Mouse (Mus musculus) MEL (cell line): Measurements from ENCODE around the gene Il10ra.

Experiments used
- BHLHE40 ChIP-seq: IDR thresholded peaks from 2 replicates; pipeline ENCODE4 v1.6.1; 2012; ENCODE audit warnings: low read depth, mild to moderate bottlenecking, inconsistent platforms, low read length, improper control_type of control experiment, borderline replicate concordance
- CHD1 ChIP-seq: IDR thresholded peaks from 2 replicates; pipeline ENCODE4 v1.6.1; 2012; ENCODE audit warnings: low read depth, mild to moderate bottlenecking, inconsistent platforms, low read length, improper control_type of control experiment
- CTCF ChIP-seq, 3 experiments: IDR thresholded peaks in 2 of 3; conservative IDR thresholded peaks in 1 of 3; 2 replicates each; pipeline ENCODE4 v1.5.1; 2011 to 2012; ENCODE audit warnings: low read length in 3 of 3, low read depth in 2 of 3, mild to moderate bottlenecking in 2 of 3, improper control_type of control experiment in 1 of 3, inconsistent platforms in 1 of 3, mixed read lengths in 1 of 3, moderate library complexity in 1 of 3; ENCODE audit not compliant: control insufficient read depth in 1 of 3, insufficient read depth in 1 of 3, poor library complexity in 1 of 3, severe bottlenecking in 1 of 3
- EP300 ChIP-seq, 2 experiments: IDR thresholded peaks; 2 replicates each; pipeline ENCODE4 v1.6.1; 2011; ENCODE audit warnings: improper control_type of control experiment in 2 of 2, low read length in 2 of 2, low read depth in 1 of 2, mild to moderate bottlenecking in 1 of 2
- GATA1 ChIP-seq: IDR thresholded peaks from 2 replicates; pipeline ENCODE4 v1.6.1; 2011; ENCODE audit warnings: low read depth, low read length, improper control_type of control experiment
- MAFK ChIP-seq: IDR thresholded peaks from 2 replicates; pipeline ENCODE4 v1.6.1; 2011; ENCODE audit warnings: low read depth, mild to moderate bottlenecking, low read length, improper control_type of control experiment, borderline replicate concordance
- MEF2A ChIP-seq: IDR thresholded peaks from 2 replicates; pipeline ENCODE4 v1.6.1; 2014; ENCODE audit warnings: low read depth, mild to moderate bottlenecking, inconsistent platforms, low read length, improper control_type of control experiment; ENCODE audit not compliant: poor library complexity, insufficient replicate concordance, severe bottlenecking; ENCODE audit errors: extremely low read depth
- POLR2A ChIP-seq, 2 experiments: IDR thresholded peaks; 2 replicates each; pipeline ENCODE4 v1.6.1; 2011 to 2012; ENCODE audit warnings: low read length in 2 of 2, mild to moderate bottlenecking in 2 of 2, control low read depth in 1 of 2, improper control_type of control experiment in 1 of 2, low read depth in 1 of 2, moderate library complexity in 1 of 2; ENCODE audit not compliant: control insufficient read depth in 1 of 2, insufficient read depth in 1 of 2, poor library complexity in 1 of 2
- TBP ChIP-seq: IDR thresholded peaks from 2 replicates; pipeline ENCODE4 v1.8.0; 2011; ENCODE audit warnings: low read depth, low read length, improper control_type of control experiment

- TF ChIP-seq TBP (no peak), EP300 (IDR thresholded peaks at IDR 0.05; ENCODE audit: low read depth in 1 of 2, low read length in 2 of 2) (no peak), MEF2A (no peak), CTCF (IDR thresholded peaks at IDR 0.05 in 2 of 3, conservative IDR thresholded peaks at IDR 0.05 in 1 of 3; ENCODE audit: control insufficient read depth in 1 of 3, insufficient read depth in 1 of 3, low read depth in 2 of 3, low read length in 3 of 3, poor library complexity in 1 of 3, severe bottlenecking in 1 of 3) (no peak), POLR2A (IDR thresholded peaks at IDR 0.05; ENCODE audit: control insufficient read depth in 1 of 2, insufficient read depth in 1 of 2, low read depth in 1 of 2, low read length in 2 of 2, poor library complexity in 1 of 2) (no peak), CHD1 (no peak), BHLHE40 (no peak), MAFK (no peak), GATA1 (no peak)
Observed at GRCm38 (mm10) chr9:45206121-45206520, 62.8 kb downstream of the Il10ra start.
